17 mouse cellular contexts compared by ENCODE assay signal in genomic region chr17:29183162-29183561, GRCm38 (mm10). TPM values are rescaled to one million over a fixed set of nuclear protein-coding genes. Genes with fewer than 3 reads are reported as not detected.
"Had no signal": no experiment of that assay in that cellular context is flagged by ENCODE, and none has a peak within 500 bp of the region (broad histone marks: within the 10 kb centered on the region; RNA-seq: fewer than 3 reads in every experiment).

No protein-coding gene starts in this region.

- H3K36me3 ChIP-seq: limb, embryonic 10.5 days; liver, embryonic 15.5 days; midbrain, embryonic 15.5 days; neural tube, embryonic 12.5 days had no signal

- DNase-seq: kidney, adult 8-10 months; kidney, postnatal 14 days; lung, adult 2 months; lung, postnatal 36 days; right cerebral cortex, postnatal 4 days; spleen, adult 18-20 months; thymus, adult 18-20 months; thymus, postnatal 25 days had no signal

- H3K4me3 ChIP-seq: left cerebral cortex, adult 2 months; limb, embryonic 10.5 days; liver, embryonic 15.5 days; midbrain, embryonic 15.5 days; neural tube, embryonic 12.5 days had no signal

- H3K4me1 ChIP-seq: liver, embryonic 15.5 days had no signal

- H3K27me3 ChIP-seq: midbrain, embryonic 15.5 days; neural tube, embryonic 12.5 days had no signal

- H3K9me3 ChIP-seq: limb, embryonic 10.5 days; liver, embryonic 15.5 days; midbrain, embryonic 15.5 days; neural tube, embryonic 12.5 days had no signal

- H3K4me2 ChIP-seq: liver, embryonic 11.5 days; liver, embryonic 15.5 days; midbrain, embryonic 15.5 days; neural tube, embryonic 12.5 days had no signal

- ATAC-seq: intestine, embryonic 16.5 days; lung, postnatal 0 days; midbrain, embryonic 15.5 days had no signal

- H3K27ac ChIP-seq: left cerebral cortex, adult 2 months; liver, embryonic 15.5 days; midbrain, embryonic 15.5 days; neural tube, embryonic 12.5 days had no signal

- H3K9ac ChIP-seq: liver, embryonic 15.5 days; midbrain, embryonic 15.5 days; neural tube, embryonic 12.5 days had no signal

RNA-seq across cellular contexts. Expression of gene Cpne5, which starts 54.8 kb away (rescaled TPM):
- total RNA-seq: monocyte, adult 5-6 weeks had no signal
